Mouse (Mus musculus) testis, adult 2 months (tissue): ENCODE measurements around the gene Slmap.

Experiments
- CTCF ChIP-seq: fragments of 200-500 bp; IDR thresholded peaks from 2 replicates; pipeline ENCODE4 v1.5.1; 2012; ENCODE audit warnings: low read depth, mild to moderate bottlenecking, inconsistent platforms, low read length, moderate library complexity; ENCODE audit not compliant: control insufficient read depth, insufficient read depth, insufficient replicate concordance
- POLR2A ChIP-seq: fragments of 200-500 bp; IDR thresholded peaks from 2 replicates; pipeline ENCODE4 v1.6.1; 2012; ENCODE audit warnings: low read depth, mild to moderate bottlenecking, inconsistent platforms, low read length, moderate library complexity; ENCODE audit not compliant: control insufficient read depth

DNA sequence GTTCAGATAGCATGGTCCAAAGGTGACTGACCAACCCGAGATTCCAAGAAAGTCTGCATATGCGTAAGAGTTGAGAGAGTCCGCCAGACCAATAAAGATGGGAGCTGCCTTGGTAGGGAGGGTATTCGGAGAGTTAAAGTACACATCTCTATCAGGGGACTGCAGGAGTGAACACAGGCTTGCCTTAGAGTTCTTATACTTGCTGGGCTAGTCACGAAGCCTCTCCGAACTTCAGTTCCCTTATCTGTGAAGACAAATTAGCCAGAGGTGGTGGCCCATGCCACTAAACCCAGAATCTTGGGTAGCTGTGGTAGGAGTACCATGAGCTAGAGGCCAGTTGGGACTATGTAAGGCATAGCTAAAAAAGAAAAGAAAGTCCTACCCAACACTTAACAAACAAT lies 44.1 kb upstream of the Slmap start:
- TF ChIP-seq CTCF (no peak), POLR2A (no peak)
